14 mouse cellular contexts compared by ENCODE assay signal in genomic region chr2:52303405-52303804, GRCm38 (mm10).
DNase-seq lines count a peak whose midpoint lies in the region; TF ChIP-seq lines count a peak whose summit lies in the region.
"Had no signal": no experiment of that assay in that cellular context is flagged by ENCODE, and none has a peak within 500 bp of the region (broad histone marks: within the 10 kb centered on the region; RNA-seq: fewer than 3 reads in every experiment).

No protein-coding gene starts in this region.

- no peak for DNase-seq in heart, adult 2 months
- DNase-seq in heart, postnatal 36 days = no peak
- DNase-seq in kidney, postnatal 36 days = peak; percentile 3 to 9
- no peak for DNase-seq in kidney, adult 18-20 months
- peak; percentile 32 for DNase-seq in CD4-positive helper T cell, adult 2 months (ENCODE audit: low read depth, low spot score)
- peak; percentile 15 for DNase-seq in heart, postnatal 4 days
- DNase-seq in layer of hippocampus, postnatal 10 days (ENCODE audit: low spot score in 2 of 2) = no peak
- DNase-seq in right cerebral cortex, postnatal 25 days = no peak
- DNase-seq: cerebellum, postnatal 10 days had no signal

- H3K79me2 ChIP-seq in heart, adult 2 months (replicated peaks; ENCODE audit: control insufficient read depth, insufficient read depth, low read length) = no peaks in the 10 kb centered on the region

- H3K4me1 ChIP-seq in heart, adult 2 months (ENCODE audit: control insufficient read depth, insufficient read depth, low read length) = no peaks in the 10 kb centered on the region; the same call in 1 of the 2 replicates
- H3K4me1 ChIP-seq: embryonic facial prominence, embryonic 12.5 days; forebrain, embryonic 12.5 days; hindbrain, embryonic 13.5 days; limb, embryonic 12.5 days; midbrain, embryonic 15.5 days had no signal

- H3K4me3 ChIP-seq in heart, adult 2 months = no peak overlapping the region
- H3K4me3 ChIP-seq: embryonic facial prominence, embryonic 12.5 days; forebrain, embryonic 12.5 days; hindbrain, embryonic 13.5 days; limb, embryonic 12.5 days; midbrain, embryonic 15.5 days had no signal

- no peaks in the 10 kb centered on the region for H3K36me3 ChIP-seq in heart, adult 2 months (ENCODE audit: control insufficient read depth, insufficient read depth, low read length)
- H3K36me3 ChIP-seq: embryonic facial prominence, embryonic 12.5 days; forebrain, embryonic 12.5 days; hindbrain, embryonic 13.5 days; limb, embryonic 12.5 days; midbrain, embryonic 15.5 days had no signal

- peak; percentile 72 for TF ChIP-seq CTCF in heart, adult 2 months (IDR thresholded peaks at IDR 0.05)

- H3K27me3 ChIP-seq in heart, adult 2 months (ENCODE audit: control insufficient read depth, insufficient read depth, low read length) = no peaks in the 10 kb centered on the region
- H3K27me3 ChIP-seq: embryonic facial prominence, embryonic 12.5 days; forebrain, embryonic 12.5 days; hindbrain, embryonic 13.5 days; limb, embryonic 12.5 days; midbrain, embryonic 15.5 days had no signal

- intact Hi-C loops in heart, adult 2 months (cut with DNase I) = loop anchor here (1.0 to 5.0 kb wide), 3 partner anchors 103 to 301 kb away; no protein-coding TSS in a partner anchor
- intact Hi-C loops in heart, postnatal 36 days (cut with DNase I) = loop anchor here (1.0 to 5.0 kb wide), 3 partner anchors 104 to 301 kb away; no protein-coding TSS in a partner anchor

- no peak overlapping the region for H3K27ac ChIP-seq in heart, adult 2 months
- H3K27ac ChIP-seq: embryonic facial prominence, embryonic 12.5 days; forebrain, embryonic 12.5 days; hindbrain, embryonic 13.5 days; limb, embryonic 12.5 days; midbrain, embryonic 15.5 days had no signal

- 35% methylated on average over 1 of the region's 1 CpGs for WGBS in heart, adult 2 months

- TF ChIP-seq EP300 in heart, adult 2 months (IDR thresholded peaks at IDR 0.05; ENCODE audit: insufficient read depth, low read depth, low read length) = no peak

- H3K9ac ChIP-seq in heart, adult 2 months (ENCODE audit: low read depth, low read length) = no peak overlapping the region
- H3K9ac ChIP-seq: embryonic facial prominence, embryonic 12.5 days; forebrain, embryonic 12.5 days; hindbrain, embryonic 13.5 days; limb, embryonic 12.5 days; midbrain, embryonic 15.5 days had no signal

- no peak for TF ChIP-seq POLR2A in heart, adult 2 months (IDR thresholded peaks at IDR 0.05; ENCODE audit: insufficient read depth, low read depth, low read length)

Comparison
In these comparisons a context has a peak if more than half of its experiments do, and no peak if none do; other contexts are left out.
1. DNase-seq: peak in kidney, postnatal 36 days (2 of 2), CD4-positive helper T cell, adult 2 months (single experiment) and heart, postnatal 4 days (single experiment); none in heart, adult 2 months (0 of 2), heart, postnatal 36 days (0 of 2), kidney, adult 18-20 months (single experiment), layer of hippocampus, postnatal 10 days (0 of 2) and right cerebral cortex, postnatal 25 days (single experiment).